Mouse (Mus musculus): ENCODE measurements around the gene Snapc5.

DNA sequence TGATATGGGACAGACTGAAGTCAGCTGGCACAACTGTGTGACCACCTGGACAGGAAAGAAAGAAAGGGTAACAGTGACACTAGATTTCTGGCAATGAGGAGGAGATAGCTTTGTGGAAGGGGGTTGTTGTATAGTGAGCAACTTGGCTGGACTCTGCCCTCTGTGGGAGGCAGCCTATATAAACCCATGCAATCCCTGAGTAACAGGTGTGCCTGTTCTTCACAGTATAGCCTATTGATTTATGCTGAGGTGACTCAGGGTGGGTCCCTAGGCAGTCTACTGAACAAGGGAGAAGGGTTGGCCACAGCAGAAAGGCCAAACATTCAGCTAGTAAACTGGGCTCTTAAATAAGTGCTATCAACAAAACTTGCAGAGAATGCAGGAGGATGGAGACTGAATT, 46.7 kb downstream of the Snapc5 start:
- TF ChIP-seq CTCF (IDR thresholded peaks at IDR 0.05; ENCODE audit: borderline replicate concordance, extremely low read depth, insufficient read depth, insufficient read length) (no peak), POLR2A (IDR thresholded peaks at IDR 0.05; ENCODE audit: borderline replicate concordance, extremely low read depth, insufficient read depth, insufficient read length, poor library complexity, severe bottlenecking) (no peak)

Measured in brain, embryonic 14.5 days (tissue).